Mouse (Mus musculus): Measurements from ENCODE around the gene Uqcr11. TPM values are rescaled to one million over a fixed set of nuclear protein-coding genes. Genes with fewer than 3 reads are reported as not detected.

Uqcr11 gene
- 615 and 629 TPM in 2 replicates for polyA plus RNA-seq (2016; fragmentation: Nextera tagmentation; extraction: Ambion mirVana)

- Histone ChIP-seq H3K4me3 (peak within 1 kb of the TSS; percentile 80), H3K27ac (replicated peaks) (peak within 1 kb of the TSS; percentile 77), H3K36me3 (replicated peaks) (peaks cover 70% of the 10 kb centered on the region), H3K9me3 (no peaks in the 10 kb centered on the region; the same call in 1 of the 2 replicates), H3K27me3 (replicated peaks; ENCODE audit: low read depth, poor library complexity, severe bottlenecking) (no peaks in the 10 kb centered on the region), H3K4me1 (peaks cover 30% of the 10 kb centered on the region)
- peak; percentile 92 for DNase-seq (ENCODE audit: low spot score)
- 2% methylated on average over 27 of the region's 27 CpGs for WGBS
These were observed at the start of gene Uqcr11 for GRCm38 (mm10) chr10:80406684-80407501. Gene Uqcr11 (minus strand): TSS chr10:80406830.

DNA sequence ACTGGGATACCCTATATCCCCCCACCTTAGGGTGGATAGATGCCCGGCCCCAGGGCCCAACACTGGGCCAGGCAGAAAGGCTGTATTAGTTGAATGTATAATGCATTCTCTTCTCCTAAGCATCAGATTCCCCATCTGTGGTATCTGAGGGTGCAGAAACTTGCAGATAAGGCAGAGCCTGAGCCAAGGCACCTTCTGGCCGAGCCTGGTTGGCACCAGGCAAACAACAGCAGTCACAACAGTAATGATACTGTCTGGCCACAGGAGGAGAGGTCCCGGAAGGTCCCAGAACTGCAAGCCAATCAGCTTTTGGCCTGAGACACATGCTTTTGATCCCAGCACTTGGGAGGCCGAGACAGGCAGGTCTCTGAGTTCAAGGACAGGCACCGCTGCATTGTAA is 49.1 kb upstream of the Uqcr11 start:
- H3K4me1 ChIP-seq = peaks cover 3% of the 10 kb centered on the region
- H3K4me3 ChIP-seq = no peak overlapping the region
- 88% methylated on average over 5 of the region's 5 CpGs for WGBS
- no peaks in the 10 kb centered on the region for H3K36me3 ChIP-seq (replicated peaks)
- H3K27me3 ChIP-seq (replicated peaks; ENCODE audit: low read depth, poor library complexity, severe bottlenecking) = peaks cover 27% of the 10 kb centered on the region
- DNase-seq (ENCODE audit: low spot score) = no peak
- no peaks in the 10 kb centered on the region for H3K9me3 ChIP-seq
- H3K27ac ChIP-seq (replicated peaks) = no peak overlapping the region

DNA sequence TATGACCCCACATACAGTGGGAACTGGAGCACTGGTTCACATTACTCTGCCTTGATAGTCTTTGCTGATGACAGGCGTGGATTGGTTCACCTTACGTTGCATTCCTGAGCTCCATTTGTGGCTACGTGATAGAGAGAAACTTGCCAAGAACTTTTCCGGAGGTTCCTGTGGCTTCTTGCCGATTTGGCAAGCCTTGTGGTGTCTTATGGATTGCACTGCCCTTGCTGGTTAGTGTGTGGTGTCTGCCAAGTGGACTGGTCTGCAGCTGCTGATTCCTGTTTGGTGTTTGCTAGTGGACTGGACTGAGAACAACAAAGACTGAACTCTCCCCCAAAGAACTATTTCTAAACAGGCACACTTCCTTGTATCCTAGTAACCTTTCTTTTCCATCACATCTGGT is 48.2 kb upstream of the Uqcr11 start:
- DNase-seq (ENCODE audit: low spot score) = no peak
- Histone ChIP-seq H3K36me3 (replicated peaks) (no peaks in the 10 kb centered on the region), H3K4me1 (peaks cover 7% of the 10 kb centered on the region), H3K27ac (replicated peaks) (no peak overlapping the region), H3K9me3 (no peaks in the 10 kb centered on the region), H3K27me3 (replicated peaks; ENCODE audit: low read depth, poor library complexity, severe bottlenecking) (peaks cover 29% of the 10 kb centered on the region), H3K4me3 (no peak overlapping the region)
- 82% methylated on average over 5 of the region's 5 CpGs for WGBS

DNA sequence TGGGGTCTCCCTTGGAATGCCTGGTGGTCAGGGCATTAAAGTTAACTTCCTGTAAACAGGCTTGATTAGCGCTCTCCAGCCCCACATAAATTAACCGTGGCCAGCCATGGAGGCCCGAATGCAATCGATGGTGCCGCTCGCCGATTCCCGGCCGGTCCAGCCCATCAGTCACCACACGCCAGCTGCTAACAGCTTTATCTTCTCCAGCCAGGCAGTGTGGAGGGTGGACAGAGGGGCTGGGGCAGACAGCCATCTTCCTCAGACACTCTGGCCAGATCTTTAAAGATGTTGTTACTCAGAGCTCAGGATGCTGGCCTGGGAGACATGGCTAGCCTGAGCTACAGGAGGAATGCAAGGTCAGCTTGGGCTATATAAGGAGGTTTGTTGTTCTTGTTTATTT is 47.0 kb upstream of the Uqcr11 start:
- H3K4me3 ChIP-seq = no peak overlapping the region
- H3K4me1 ChIP-seq = peaks cover 8% of the 10 kb centered on the region
- H3K27ac ChIP-seq (replicated peaks) = no peak overlapping the region
- WGBS = 73% methylated on average over 10 of the region's 10 CpGs
- H3K36me3 ChIP-seq (replicated peaks) = no peaks in the 10 kb centered on the region
- peaks cover 27% of the 10 kb centered on the region for H3K27me3 ChIP-seq (replicated peaks; ENCODE audit: low read depth, poor library complexity, severe bottlenecking)
- H3K9me3 ChIP-seq = no peaks in the 10 kb centered on the region
- no peak for DNase-seq (ENCODE audit: low spot score)

- H3K27me3 ChIP-seq (replicated peaks; ENCODE audit: low read depth, poor library complexity, severe bottlenecking) = peaks cover 50% of the 10 kb centered on the region
- H3K27ac ChIP-seq (replicated peaks) = no peak overlapping the region
- H3K9me3 ChIP-seq = no peaks in the 10 kb centered on the region
These were observed 44.0 kb upstream of the Uqcr11 start for GRCm38 (mm10) chr10:80450599-80450998.

GRCm38 (mm10) chr10:80445898-80446601 is 39.4 kb upstream of the Uqcr11 start:
- Histone ChIP-seq H3K27me3 (replicated peaks; ENCODE audit: low read depth, poor library complexity, severe bottlenecking) (peaks cover 52% of the 10 kb centered on the region), H3K27ac (replicated peaks) (no peak overlapping the region), H3K9me3 (no peaks in the 10 kb centered on the region), H3K4me3 (no peak overlapping the region; the same call in 1 of the 2 replicates), H3K4me1 (peaks cover 19% of the 10 kb centered on the region), H3K36me3 (replicated peaks) (no peaks in the 10 kb centered on the region)
- 8% methylated on average over 26 of the region's 26 CpGs for WGBS
- peak; percentile 82 for DNase-seq (ENCODE audit: low spot score)

More at GRCm38 (mm10) chr10:80450599-80450998, 44.0 kb upstream of the Uqcr11 start:
- peak; percentile 35 for DNase-seq (ENCODE audit: low spot score)
- peaks cover 16% of the 10 kb centered on the region for H3K4me1 ChIP-seq
- WGBS = 9% methylated on average over 6 of the region's 6 CpGs
- peak overlapping the region; percentile 18; the same call in 1 of the 2 replicates for H3K4me3 ChIP-seq
- no peaks in the 10 kb centered on the region for H3K36me3 ChIP-seq (replicated peaks)

DNA sequence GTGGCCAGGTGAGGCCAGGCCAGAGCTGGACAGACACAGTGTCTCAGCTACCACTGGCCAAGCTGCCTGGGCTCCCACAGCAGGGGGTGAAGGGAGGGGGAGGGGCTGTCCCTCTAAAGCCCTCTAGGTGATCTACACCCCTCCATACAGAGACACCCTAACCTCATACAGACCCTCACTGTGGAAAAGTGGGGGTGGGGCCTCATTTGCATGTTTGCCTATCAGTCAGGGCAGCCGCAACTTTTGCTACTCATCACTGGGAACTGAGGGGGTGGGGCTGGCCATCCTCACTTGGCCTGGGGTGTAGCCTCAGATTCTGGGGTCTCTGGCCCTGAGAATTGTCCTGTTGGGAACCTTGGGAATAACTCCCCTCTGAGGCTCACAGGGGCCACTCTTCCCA is 38.4 kb upstream of the Uqcr11 start:
- no peak overlapping the region for H3K27ac ChIP-seq (replicated peaks)
- no peak overlapping the region for H3K4me3 ChIP-seq
- H3K36me3 ChIP-seq (replicated peaks) = no peaks in the 10 kb centered on the region
- peaks cover 12% of the 10 kb centered on the region; the same call in 1 of the 2 replicates for H3K4me1 ChIP-seq
- H3K9me3 ChIP-seq = no peaks in the 10 kb centered on the region
- H3K27me3 ChIP-seq (replicated peaks; ENCODE audit: low read depth, poor library complexity, severe bottlenecking) = peaks cover 47% of the 10 kb centered on the region
- WGBS = 35% methylated on average over 1 of the region's 1 CpGs
- no peak for DNase-seq (ENCODE audit: low spot score)

- H3K4me1 ChIP-seq = peaks cover 12% of the 10 kb centered on the region; the same call in 1 of the 2 replicates
- H3K27me3 ChIP-seq (replicated peaks; ENCODE audit: low read depth, poor library complexity, severe bottlenecking) = peaks cover 47% of the 10 kb centered on the region
- no peak overlapping the region for H3K4me3 ChIP-seq
- WGBS = 59% methylated on average over 5 of the region's 5 CpGs
- no peaks in the 10 kb centered on the region for H3K9me3 ChIP-seq
- no peak overlapping the region for H3K27ac ChIP-seq (replicated peaks)
- DNase-seq (ENCODE audit: low spot score) = no peak
- H3K36me3 ChIP-seq (replicated peaks) = no peaks in the 10 kb centered on the region
These were observed 37.9 kb upstream of the Uqcr11 start for GRCm38 (mm10) chr10:80444339-80445045.

GRCm38 (mm10) chr10:80443575-80444278 is 37.1 kb upstream of the Uqcr11 start:
- H3K9me3 ChIP-seq = no peaks in the 10 kb centered on the region
- H3K36me3 ChIP-seq (replicated peaks) = no peaks in the 10 kb centered on the region
- peaks cover 12% of the 10 kb centered on the region; the same call in 1 of the 2 replicates for H3K4me1 ChIP-seq
- H3K27ac ChIP-seq (replicated peaks) = no peak overlapping the region
- H3K27me3 ChIP-seq (replicated peaks; ENCODE audit: low read depth, poor library complexity, severe bottlenecking) = peaks cover 44% of the 10 kb centered on the region
- H3K4me3 ChIP-seq = no peak overlapping the region
- 85% methylated on average over 7 of the region's 8 CpGs for WGBS
- no peak for DNase-seq (ENCODE audit: low spot score)

DNA sequence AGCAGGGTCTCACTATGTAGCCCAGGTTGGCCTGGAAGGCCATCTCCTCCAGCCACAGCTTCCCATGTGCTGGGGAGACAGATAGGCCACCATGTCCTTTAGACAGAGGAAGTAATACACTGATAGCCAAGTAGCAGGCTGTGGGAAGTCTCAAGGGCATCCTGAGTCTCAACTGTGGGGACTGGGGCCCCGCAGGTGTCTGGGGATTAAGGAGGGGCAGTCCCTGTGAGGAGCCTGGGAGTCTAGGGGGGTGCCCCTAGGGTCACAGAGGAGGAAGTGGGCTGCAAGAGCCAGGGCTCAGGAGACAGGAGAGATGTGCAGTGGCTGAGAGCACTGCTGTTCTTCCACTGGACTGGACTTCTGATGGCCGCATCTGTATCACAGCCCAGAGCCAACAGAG is 36.4 kb upstream of the Uqcr11 start:
- Histone ChIP-seq H3K4me3 (no peak overlapping the region), H3K4me1 (peaks cover 9% of the 10 kb centered on the region), H3K27ac (replicated peaks) (no peak overlapping the region), H3K36me3 (replicated peaks) (no peaks in the 10 kb centered on the region), H3K27me3 (replicated peaks; ENCODE audit: low read depth, poor library complexity, severe bottlenecking) (peaks cover 37% of the 10 kb centered on the region), H3K9me3 (no peaks in the 10 kb centered on the region)
- DNase-seq (ENCODE audit: low spot score) = no peak
- 53% methylated on average over 2 of the region's 2 CpGs for WGBS

DNA sequence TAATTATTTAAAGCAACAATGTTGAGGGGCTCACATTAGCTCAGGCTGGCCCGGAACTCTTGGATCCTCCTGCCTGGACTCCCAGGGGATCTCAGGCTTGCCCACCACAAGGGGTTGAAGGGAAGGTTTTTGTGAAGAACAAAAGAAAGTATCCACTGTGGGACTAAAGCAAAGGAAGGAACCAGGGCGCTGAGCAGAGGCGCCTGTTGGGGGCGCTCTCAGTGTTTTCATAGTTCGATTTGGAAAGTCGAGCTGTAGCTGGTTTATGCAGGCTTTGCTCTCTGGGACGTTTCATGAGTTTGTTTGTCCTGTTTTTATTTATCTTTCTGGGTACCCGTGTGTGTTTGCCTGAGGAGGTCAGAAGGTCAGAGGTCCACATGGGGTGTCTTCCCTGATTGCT is 35.0 kb upstream of the Uqcr11 start:
- peaks cover 25% of the 10 kb centered on the region for H3K27me3 ChIP-seq (replicated peaks; ENCODE audit: low read depth, poor library complexity, severe bottlenecking)
- no peak overlapping the region for H3K27ac ChIP-seq (replicated peaks)
- no peaks in the 10 kb centered on the region for H3K36me3 ChIP-seq (replicated peaks)
- WGBS = 61% methylated on average over 8 of the region's 8 CpGs
- no peak overlapping the region for H3K4me3 ChIP-seq
- no peaks in the 10 kb centered on the region for H3K9me3 ChIP-seq
- H3K4me1 ChIP-seq = peaks cover 14% of the 10 kb centered on the region
- no peak for DNase-seq (ENCODE audit: low spot score)

GRCm38 (mm10) chr10:80440031-80440430 is 33.4 kb upstream of the Uqcr11 start:
- DNase-seq (ENCODE audit: low spot score) = no peak
- Histone ChIP-seq H3K27ac (replicated peaks) (no peak overlapping the region), H3K27me3 (replicated peaks; ENCODE audit: low read depth, poor library complexity, severe bottlenecking) (peaks cover 21% of the 10 kb centered on the region), H3K36me3 (replicated peaks) (no peaks in the 10 kb centered on the region), H3K9me3 (no peaks in the 10 kb centered on the region), H3K4me3 (no peak overlapping the region), H3K4me1 (peaks cover 20% of the 10 kb centered on the region)

All from embryonic facial prominence, embryonic 10.5 days (tissue).